Mouse (Mus musculus) embryonic stem cell, embryonic (primary cell): ENCODE data around the gene Hepacam.

ENCODE experiments used
- CTCF ChIA-PET, 4 experiments: fragments of 300-600 bp in 2 of 4; fragments of 350-600 bp in 2 of 4; sonication (Branson Sonifier 250); formaldehyde crosslinking; loops; one replicate each; lab custom pipeline; 2022; ENCODE audit warnings: inconsistent platforms in 2 of 4; lab: Charles Lee
- POLR2A ChIA-PET, 4 experiments: fragments of 300-600 bp in 2 of 4; fragments of 350-600 bp in 2 of 4; sonication (Branson Sonifier 250); formaldehyde crosslinking; loops; one replicate each; lab custom pipeline; 2022; ENCODE audit warnings: antibody characterized with exemption in 4 of 4, inconsistent platforms in 1 of 4; lab: Charles Lee

Gene Hepacam

DNA sequence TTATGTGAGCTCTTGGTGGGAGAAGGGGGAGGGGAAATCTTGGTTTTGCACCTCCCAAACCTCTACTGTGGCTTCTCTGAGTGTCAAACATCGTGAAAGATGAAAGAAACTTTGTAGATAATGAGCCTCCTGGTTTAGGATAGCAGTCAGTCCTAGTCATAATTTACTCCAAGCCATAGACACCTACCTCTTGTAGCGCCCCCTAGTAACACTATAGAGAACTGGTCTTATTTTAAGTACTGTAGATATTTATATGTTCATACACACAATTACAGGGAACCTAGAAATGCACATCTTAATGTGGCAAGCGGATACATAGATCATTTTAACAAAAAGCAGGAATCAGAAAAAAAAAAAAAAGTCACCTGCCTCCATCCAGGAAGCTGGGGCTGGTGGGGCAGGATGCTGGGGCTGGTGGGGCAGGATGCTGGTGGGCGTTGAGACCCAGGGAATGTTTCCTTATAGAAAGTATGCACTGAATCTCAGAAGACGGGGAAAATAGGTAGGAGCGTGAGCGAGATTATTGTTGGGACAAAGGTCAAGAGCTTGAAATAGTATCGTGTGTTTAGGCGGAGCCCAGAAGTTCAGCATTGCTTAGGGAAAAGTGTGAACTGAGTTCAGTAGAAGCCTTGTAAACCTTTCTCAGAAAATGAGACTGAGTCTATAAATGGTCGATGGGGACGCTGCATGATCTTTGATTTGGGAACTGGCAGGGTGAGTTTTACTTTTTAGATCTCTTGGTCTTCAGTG is 1.1 kb downstream of the Hepacam start:
- ChIA-PET POLR2A (interaction anchor here in 2 of 4 experiments (0.7 to 1.5 kb wide), 3 partner anchors 17 to 136 kb away, joined by 3 read pairs; partner anchors contain the start of gene Ccdc15 (in 1 of the 2)), CTCF (interaction anchor here (0.6 to 1.5 kb wide), 6 partner anchors 9 to 90 kb away, joined by 3 to 5 read pairs (median 4); no protein-coding TSS in a partner anchor)

DNA sequence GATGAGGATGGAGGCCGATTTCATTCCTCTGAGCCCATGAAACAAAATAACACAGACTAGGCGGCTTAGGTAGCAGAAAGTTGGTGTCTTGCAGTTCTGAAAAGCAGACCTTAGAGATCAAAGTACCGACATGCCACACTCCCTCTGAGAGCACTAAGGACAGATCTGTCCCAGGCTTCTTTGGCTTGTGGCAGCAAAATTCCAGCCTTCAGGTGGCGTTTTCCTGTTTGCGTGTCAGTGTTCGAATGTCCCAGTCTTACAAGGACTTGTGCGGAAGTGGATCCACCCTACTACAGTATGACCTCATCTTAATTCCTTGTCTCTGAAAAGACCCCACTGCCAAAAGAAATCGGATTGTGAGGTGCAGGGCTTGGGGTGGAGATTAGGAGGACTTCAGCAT is 1.7 kb downstream of the Hepacam start:
- CTCF ChIA-PET: interaction anchor here in 2 of 4 experiments (0.6 kb wide), 2 partner anchors 39 to 90 kb away, joined by 3 to 4 read pairs; no protein-coding TSS in a partner anchor
- POLR2A ChIA-PET: interaction anchor here in 2 of 4 experiments (1.3 to 1.5 kb wide), 2 partner anchors 21 to 136 kb away, joined by 3 read pairs; partner anchors contain the start of gene Ccdc15 (in 1 of the 2)

DNA sequence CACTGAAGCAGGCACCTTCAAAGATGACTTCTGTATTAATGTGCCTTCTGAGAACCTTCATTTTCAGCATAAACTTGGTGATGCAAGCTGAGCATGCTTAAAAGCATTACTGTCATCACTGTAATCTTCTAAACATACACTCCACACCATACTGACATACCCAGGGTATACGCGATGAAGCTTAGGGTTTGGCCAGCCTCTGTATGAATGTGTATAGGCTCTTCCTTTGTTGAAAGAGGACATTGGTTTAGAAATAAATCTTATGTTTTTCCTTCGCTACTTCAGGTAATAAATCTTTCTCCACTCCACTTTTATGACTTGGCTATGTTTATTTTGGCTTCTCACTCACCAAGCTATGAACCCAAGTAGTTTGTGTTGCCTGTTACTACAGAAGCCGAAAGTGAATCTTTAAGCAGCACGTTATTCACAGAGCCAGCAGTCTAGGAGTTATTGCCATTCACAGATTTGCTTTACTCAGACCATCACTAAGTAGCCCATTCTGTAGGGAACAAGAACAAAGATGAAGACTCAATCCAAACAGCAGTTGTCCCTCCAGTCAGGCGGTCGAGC is 4.2 kb downstream of the Hepacam start:
- CTCF ChIA-PET: interaction anchor here in 1 of 4 experiments (0.9 kb wide), 1 partner anchor 126 kb away, joined by 3 read pairs; no protein-coding TSS in a partner anchor
- POLR2A ChIA-PET: interaction anchor here in 2 of 4 experiments (0.7 to 1.7 kb wide), 2 partner anchors 11 to 13 kb away, joined by 3 to 4 read pairs; no protein-coding TSS in a partner anchor

DNA sequence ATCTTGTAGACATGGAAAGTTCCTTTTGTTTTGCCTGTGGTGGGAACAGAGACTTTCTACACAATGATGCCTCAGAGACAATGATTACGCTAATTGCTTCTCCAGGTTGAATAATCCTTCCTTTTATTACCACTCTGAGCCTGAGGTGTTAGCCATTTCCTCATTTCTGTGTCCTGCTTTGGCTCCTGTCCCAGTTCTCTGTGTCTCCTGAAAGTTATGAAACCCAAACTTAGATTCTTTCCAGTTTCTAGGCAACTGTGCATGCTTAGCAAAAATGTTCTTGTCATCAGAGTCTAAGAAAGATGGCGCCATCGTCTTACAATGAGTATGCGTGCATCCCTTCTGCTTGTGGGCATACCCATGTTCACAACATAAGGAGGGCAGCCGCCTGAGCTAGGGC is 8.6 kb downstream of the Hepacam start:
- POLR2A ChIA-PET: interaction anchor here in 1 of 4 experiments (1.4 kb wide), 1 partner anchor 16 kb away, joined by 3 read pairs; no protein-coding TSS in a partner anchor
- CTCF ChIA-PET: no interaction called here

DNA sequence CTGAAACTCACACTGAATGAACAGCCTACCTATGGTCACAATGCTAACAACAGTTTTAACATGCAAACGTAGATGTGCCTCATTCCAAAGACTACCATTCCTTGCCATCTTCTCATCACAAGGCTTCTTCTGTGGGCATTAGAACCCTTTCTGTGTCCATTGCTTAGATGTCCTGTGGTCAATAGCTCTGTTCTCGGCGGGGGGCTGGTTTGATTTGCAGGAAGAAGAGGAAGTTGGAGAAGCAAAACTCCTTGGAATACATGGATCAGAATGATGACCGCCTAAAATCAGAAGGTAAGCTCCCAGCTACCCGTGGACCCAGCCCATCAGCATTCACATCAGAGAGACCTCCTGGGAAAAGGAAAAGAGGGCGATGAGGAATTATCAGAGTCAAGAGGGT is 16.0 kb downstream of the Hepacam start:
- ChIA-PET POLR2A (interaction anchor here in 3 of 4 experiments (0.6 to 1.5 kb wide), 3 partner anchors 22 to 129 kb away, joined by 4 to 6 read pairs (median 4); no protein-coding TSS in a partner anchor), CTCF (no interaction called here)

DNA sequence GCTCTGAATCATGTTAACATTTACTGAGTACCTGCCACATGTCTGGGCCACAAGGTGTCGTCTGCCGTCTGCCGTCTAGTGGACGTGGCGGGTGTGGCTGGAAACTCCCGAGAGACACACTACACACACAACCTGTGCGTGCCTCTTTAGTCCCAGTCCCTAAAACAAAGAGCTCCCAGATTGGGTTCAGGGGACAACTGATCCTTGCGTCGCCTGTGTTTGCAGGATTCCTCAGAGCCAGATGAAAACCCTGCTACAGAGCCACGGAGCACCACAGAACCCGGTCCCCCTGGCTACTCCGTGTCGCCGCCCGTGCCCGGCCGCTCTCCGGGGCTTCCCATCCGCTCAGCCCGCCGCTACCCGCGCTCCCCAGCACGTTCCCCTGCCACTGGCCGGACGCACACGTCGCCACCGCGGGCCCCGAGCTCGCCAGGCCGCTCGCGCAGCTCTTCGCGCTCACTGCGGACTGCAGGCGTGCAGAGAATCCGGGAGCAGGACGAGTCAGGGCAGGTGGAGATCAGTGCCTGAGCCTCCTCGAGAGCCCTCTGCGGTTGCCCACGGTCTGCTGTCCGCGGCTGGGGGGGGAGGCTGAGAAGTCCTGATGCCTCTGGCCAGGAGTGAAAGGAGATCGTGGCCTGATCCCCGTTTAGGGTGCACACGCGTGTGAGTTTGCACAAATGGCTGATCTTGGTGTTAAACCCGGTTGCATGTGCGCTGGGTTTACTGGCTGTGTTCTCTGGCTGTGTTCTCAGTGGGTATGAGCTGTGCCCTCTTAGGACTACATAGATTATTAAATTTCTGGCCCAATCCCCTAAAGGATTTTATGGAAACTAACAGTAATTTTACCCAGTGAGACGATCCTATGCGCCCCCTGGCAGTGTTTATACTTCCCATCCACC is 17.4 kb downstream of the Hepacam start:
- CTCF ChIA-PET: interaction anchor here in 3 of 4 experiments (0.6 to 1.6 kb wide), 8 partner anchors 17 to 159 kb away, joined by 3 to 6 read pairs (median 3); partner anchors contain the start of genes Hepacam (in 1 of the 3), Robo4 (in 1 of the 3) and Slc37a2 (in 1 of the 3)

DNA sequence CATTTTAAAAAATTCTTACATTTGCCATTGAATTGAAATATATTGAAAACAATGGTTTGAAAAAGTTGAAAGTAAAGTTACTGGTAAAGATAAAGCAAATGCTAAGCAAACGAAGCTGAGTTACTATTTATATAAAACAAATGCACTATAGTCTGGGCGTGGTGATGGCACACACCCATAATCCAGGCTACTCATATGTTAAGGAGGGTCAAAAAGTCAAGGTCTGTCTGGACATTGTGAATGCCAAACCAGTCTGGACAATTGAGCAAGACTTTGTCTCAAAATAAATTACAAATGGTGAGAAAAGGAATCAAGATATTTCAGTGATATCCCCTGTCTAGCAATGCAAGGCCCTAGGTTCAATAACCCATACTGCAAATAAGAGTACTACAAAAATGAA is 23.7 kb downstream of the Hepacam start:
- POLR2A ChIA-PET: interaction anchor here in 1 of 4 experiments (1.6 kb wide), 1 partner anchor 11 kb away, joined by 3 read pairs; the partner anchor contains the start of gene Robo4
- CTCF ChIA-PET: interaction anchor here in 1 of 4 experiments (0.6 kb wide), 1 partner anchor 223 kb away, joined by 3 read pairs; no protein-coding TSS in a partner anchor

More for the DNA sequence above, 17.4 kb downstream of the Hepacam start:
- POLR2A ChIA-PET: interaction anchor here in 3 of 4 experiments (0.6 to 1.9 kb wide), 27 partner anchors 13 to 560 kb away, joined by 3 to 12 read pairs (median 3); partner anchors contain the start of genes Ccdc15 (in 2 of the 3), Robo4 (in 2 of the 3), Slc37a2 (in 1 of the 3) and Spa17 (in 1 of the 3)

DNA sequence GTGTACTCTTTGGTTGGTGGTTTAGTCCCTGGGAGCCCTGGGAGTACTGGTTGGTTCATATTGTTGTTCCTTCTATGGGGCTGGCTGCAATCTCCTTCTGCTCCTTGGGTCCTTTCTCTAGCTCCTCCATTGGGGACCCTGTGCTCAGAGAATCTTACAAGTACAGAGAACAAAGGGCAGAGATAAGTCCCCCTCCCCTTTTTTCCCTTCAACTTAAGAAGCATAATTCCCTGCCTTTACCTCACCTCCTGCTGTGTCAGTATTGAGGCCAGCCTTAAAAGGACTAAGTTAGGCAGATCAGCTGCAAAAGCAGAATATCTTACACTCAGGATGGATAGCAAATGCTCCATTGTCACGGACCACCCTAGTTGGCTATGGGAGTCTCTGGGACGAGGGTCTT is 24.9 kb downstream of the Hepacam start:
- ChIA-PET POLR2A (interaction anchor here in 3 of 4 experiments (0.6 to 1.6 kb wide), 3 partner anchors 10 to 93 kb away, joined by 3 read pairs; partner anchors contain the start of gene Robo4 (in 1 of the 3)), CTCF (no interaction called here)

DNA sequence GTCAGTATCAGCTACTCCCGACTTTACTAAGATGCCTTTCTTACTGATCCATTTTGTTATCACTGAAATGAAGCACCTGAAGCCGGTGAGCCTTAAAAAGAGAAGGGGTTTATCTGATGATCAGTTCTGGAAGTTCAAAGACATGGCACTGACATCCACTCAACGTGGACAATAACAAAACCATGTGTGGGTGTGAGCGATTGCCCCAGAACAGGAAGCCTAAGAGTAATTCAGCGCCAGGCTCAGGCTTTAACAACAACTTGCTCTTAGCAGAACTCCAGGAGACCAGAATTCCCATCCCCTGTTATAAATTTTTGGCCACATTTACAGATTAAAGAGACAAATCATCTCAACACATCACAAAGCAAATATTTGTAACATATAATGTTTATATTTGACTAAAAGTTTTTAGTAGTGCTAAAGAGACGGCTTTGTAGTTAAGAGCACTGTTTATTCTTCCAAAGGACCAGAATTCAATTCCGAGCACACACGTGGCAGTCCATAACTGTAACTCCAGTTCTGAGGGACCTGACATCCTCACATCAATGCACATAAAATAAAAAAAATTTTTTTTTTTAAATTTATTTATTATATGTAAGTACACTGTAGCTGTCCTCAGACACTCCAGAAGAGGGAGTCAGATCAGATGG is 26.5 kb downstream of the Hepacam start:
- ChIA-PET CTCF (no interaction called here), POLR2A (no interaction called here)

DNA sequence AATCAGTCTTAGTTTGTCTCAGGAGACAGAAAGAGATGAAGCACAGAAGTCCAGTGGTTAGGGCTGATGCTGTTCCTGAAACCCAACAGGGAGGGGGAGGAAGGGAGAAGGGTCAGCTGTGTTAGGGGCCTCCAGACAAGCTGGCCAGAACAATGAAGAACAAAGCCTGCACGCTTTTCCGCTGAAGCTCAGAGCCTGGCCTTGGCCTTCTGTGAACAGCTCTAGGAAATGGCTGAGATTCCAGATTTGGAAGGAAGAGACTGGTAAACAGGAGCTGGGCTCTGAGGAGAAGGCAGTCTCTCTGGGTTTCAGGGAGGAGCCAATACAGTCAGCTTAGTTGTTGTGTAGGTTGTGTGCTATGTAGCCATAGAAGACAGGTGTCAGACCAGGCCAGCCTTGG is 33.4 kb downstream of the Hepacam start:
- ChIA-PET POLR2A (interaction anchor here in 2 of 4 experiments (1.3 to 1.4 kb wide), 2 partner anchors 11 to 16 kb away, joined by 3 to 5 read pairs; no protein-coding TSS in a partner anchor), CTCF (interaction anchor here in 2 of 4 experiments (0.6 to 1.6 kb wide), 2 partner anchors 20 to 40 kb away, joined by 4 to 7 read pairs; no protein-coding TSS in a partner anchor)

DNA sequence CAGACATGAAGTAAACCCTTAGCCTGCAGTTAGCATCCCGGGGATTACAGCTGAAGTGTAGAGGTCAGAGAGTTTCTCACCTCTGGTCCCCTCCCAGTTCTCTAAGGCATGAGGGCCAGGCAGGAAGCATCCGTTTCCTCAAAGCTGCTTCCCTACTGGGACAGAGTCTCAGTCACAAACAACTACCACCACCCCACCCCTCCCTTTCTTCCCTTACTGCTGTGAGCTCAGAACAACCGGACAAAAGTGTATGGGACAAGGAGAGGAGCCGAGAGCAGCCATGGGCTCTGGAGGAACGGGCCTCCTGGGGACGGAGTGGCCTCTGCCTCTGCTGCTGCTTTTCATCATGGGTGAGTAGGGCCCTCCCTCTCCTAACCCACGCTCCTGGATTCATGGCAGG is 34.7 kb downstream of the Hepacam start, which contains the start of gene Robo4:
Gene Robo4 (plus strand): TSS at position 96 of the 400 bp plus-strand sequence.
- ChIA-PET POLR2A (interaction anchor here in 3 of 4 experiments (0.7 to 1.4 kb wide), 8 partner anchors 10 to 392 kb away, joined by 3 to 5 read pairs (median 3); no protein-coding TSS in a partner anchor), CTCF (interaction anchor here in 3 of 4 experiments (0.8 to 1.6 kb wide), 4 partner anchors 17 to 410 kb away, joined by 3 to 7 read pairs (median 4); no protein-coding TSS in a partner anchor)

DNA sequence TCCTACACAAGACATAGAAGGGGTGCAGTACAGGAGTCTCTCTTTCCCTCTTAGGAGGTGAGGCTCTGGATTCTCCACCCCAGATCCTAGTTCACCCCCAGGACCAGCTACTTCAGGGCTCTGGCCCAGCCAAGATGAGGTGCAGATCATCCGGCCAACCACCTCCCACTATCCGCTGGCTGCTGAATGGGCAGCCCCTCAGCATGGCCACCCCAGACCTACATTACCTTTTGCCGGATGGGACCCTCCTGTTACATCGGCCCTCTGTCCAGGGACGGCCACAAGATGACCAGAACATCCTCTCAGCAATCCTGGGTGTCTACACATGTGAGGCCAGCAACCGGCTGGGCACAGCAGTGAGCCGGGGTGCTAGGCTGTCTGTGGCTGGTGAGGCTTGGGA is 35.4 kb downstream of the Hepacam start:
- ChIA-PET CTCF (interaction anchor here in 3 of 4 experiments (0.5 to 1.0 kb wide), 5 partner anchors 18 to 564 kb away, joined by 3 to 5 read pairs (median 3); no protein-coding TSS in a partner anchor), POLR2A (interaction anchor here in 2 of 4 experiments (0.7 to 1.0 kb wide), 3 partner anchors 14 to 393 kb away, joined by 3 read pairs; no protein-coding TSS in a partner anchor)

DNA sequence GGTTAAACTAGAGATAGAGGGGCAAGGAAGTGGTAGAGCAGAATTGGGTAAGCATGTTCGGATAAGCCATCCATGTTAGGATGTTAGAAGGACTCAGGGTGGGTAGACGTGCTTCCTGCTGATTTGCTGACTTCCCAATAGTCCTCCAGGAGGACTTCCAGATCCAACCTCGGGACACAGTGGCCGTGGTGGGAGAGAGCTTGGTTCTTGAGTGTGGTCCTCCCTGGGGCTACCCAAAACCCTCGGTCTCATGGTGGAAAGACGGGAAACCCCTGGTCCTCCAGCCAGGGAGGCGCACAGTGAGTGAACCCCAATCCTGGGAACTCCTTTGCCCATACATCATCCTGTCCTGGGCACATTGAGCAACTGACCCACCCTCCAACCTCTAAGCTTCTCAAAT is 35.9 kb downstream of the Hepacam start:
- ChIA-PET POLR2A (interaction anchor here in 1 of 4 experiments (0.8 to 1.3 kb wide), 2 partner anchors 18 to 211 kb away, joined by 3 read pairs; partner anchors contain the start of gene Spa17), CTCF (no interaction called here)

DNA sequence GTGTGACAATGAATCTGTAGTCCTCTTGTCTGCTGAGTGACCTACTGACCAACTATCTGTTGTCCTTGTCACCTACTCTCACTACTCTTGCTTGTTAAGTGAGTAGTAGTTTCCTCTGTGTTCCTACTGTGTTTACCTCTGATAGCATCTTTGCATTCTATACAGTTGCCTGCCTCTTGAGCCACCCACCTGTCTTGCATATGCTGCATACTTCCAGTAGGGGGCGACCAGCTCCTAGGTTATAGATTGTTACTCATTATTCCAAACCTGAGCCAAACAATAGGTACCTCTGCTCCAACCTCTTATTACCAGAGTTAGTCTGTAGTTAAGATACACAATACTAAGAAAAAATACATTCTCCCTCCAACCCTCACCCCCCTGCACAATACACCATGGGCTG is 39.2 kb downstream of the Hepacam start:
- POLR2A ChIA-PET: interaction anchor here in 1 of 4 experiments (1.0 kb wide), 1 partner anchor 20 kb away, joined by 3 read pairs; no protein-coding TSS in a partner anchor
- CTCF ChIA-PET: interaction anchor here in 3 of 4 experiments (0.6 to 2.0 kb wide), 19 partner anchors 10 to 511 kb away, joined by 3 to 8 read pairs (median 3); no protein-coding TSS in a partner anchor

DNA sequence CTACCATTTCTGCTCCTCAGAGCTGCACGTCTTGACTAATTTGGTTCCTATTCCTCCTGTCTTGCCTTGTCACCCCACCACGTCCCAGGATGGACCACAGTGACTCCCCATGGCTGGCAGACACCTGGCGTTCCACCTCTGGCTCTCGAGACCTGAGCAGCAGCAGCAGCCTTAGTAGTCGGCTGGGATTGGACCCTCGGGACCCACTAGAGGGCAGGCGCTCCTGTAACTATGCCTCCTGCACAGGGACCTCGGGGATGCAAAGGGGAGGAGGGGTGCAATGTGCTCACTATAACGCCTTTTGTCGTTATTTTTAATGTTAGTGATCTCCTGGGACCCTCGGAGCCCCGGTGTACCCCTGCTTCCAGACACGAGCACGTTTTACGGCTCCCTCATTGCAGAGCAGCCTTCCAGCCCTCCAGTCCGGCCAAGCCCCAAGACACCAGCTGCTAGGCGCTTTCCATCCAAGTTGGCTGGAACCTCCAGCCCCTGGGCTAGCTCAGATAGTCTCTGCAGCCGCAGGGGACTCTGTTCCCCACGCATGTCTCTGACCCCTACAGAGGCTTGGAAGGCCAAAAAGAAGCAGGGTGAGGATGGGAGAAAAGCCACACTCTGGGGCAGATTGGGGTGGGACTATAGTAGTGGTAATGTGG is 40.8 kb downstream of the Hepacam start:
- CTCF ChIA-PET: interaction anchor here (0.6 to 1.9 kb wide), 11 partner anchors 13 to 493 kb away, joined by 3 to 6 read pairs (median 4); partner anchors contain the start of genes Ccdc15 (in 1 of the 4) and Slc37a2 (in 1 of the 4)
- POLR2A ChIA-PET: interaction anchor here in 3 of 4 experiments (0.6 to 0.7 kb wide), 3 partner anchors 11 to 26 kb away, joined by 3 read pairs; no protein-coding TSS in a partner anchor
